8 mouse cellular contexts compared by ENCODE assay signal in the genomic region with DNA sequence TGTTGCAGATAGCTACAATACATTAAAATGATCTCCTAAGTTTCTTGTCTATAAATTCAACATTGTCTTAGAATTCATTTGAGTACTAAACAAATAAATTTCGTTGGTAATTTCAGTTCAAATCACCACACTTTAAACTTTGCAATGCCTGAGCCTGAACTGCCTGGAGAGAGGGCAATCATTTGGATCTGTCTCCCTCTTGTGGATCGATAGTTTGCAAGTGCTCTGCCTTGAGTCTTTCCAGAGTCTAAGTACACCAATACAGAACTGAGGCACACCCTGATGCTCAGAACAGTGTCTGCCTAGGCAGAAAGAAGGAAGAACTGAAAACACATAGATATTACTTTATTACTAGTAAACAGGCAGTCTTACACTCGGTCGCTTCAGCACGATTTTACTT.
A peak's percentile ranks its signal among the peaks of the same experiment; 100 is the strongest.
DNase-seq lines count a peak whose midpoint lies in the region; ATAC-seq and TF ChIP-seq lines count a peak whose summit lies in the region.

No protein-coding gene starts in this region.

- no peaks in the 10 kb centered on the region for H3K27me3 ChIP-seq in kidney, adult 2 months (replicated peaks; ENCODE audit: control insufficient read depth, insufficient read depth, low read length)
- H3K27me3 ChIP-seq in C2C12 (ENCODE audit: control insufficient read depth, insufficient read depth, insufficient read length) = no peaks in the 10 kb centered on the region
- H3K27me3 ChIP-seq in hindbrain, embryonic 14.5 days (ENCODE audit: control insufficient read depth, insufficient read depth, low read length) = no peaks in the 10 kb centered on the region

- H3K79me2 ChIP-seq in C2C12 (ENCODE audit: control insufficient read depth, insufficient read depth) (no peaks in the 10 kb centered on the region), macrophage (ENCODE audit: inconsistent target) (no peaks in the 10 kb centered on the region)

- H3K4me1 ChIP-seq in kidney, adult 2 months (ENCODE audit: control insufficient read depth, insufficient read depth, low read length) = no peaks in the 10 kb centered on the region
- H3K4me1 ChIP-seq in hindbrain, embryonic 14.5 days (replicated peaks; ENCODE audit: control insufficient read depth, insufficient read depth, low read length) = no peaks in the 10 kb centered on the region

- no peak overlapping the region for H3K4me3 ChIP-seq in kidney, adult 2 months (ENCODE audit: insufficient read depth, low read depth, low read length)
- H3K4me3 ChIP-seq in C2C12 (ENCODE audit: insufficient read depth, poor library complexity, severe bottlenecking) = no peak overlapping the region
- H3K4me3 ChIP-seq in hindbrain, embryonic 14.5 days (replicated peaks; ENCODE audit: low read length) = no peak overlapping the region
- no peak overlapping the region for H3K4me3 ChIP-seq in macrophage (ENCODE audit: inconsistent target)

- H3K27ac ChIP-seq in kidney, adult 2 months (ENCODE audit: insufficient read depth, low read depth, low read length) = no peak overlapping the region
- no peak overlapping the region for H3K27ac ChIP-seq in hindbrain, embryonic 14.5 days
- peak overlapping the region; percentile 73 for H3K27ac ChIP-seq in macrophage

- peak; percentile 5 for DNase-seq in kidney, adult 2 months
- no peak for DNase-seq in kidney, adult 11 months
- peak; percentile 86 for DNase-seq in adipocyte (ENCODE audit: low spot score)
- peak; percentile 68 for DNase-seq in hindbrain, embryonic 14.5 days (ENCODE audit: low spot score)
- DNase-seq in spleen, adult 12 weeks (ENCODE audit: low spot score) = no peak
- DNase-seq in spleen, postnatal 14 days (ENCODE audit: low spot score in 2 of 2) = no peak

- H3K9ac ChIP-seq in hindbrain, embryonic 14.5 days = no peak overlapping the region

- no peak for TF ChIP-seq POLR2A in kidney, adult 2 months (IDR thresholded peaks at IDR 0.05; ENCODE audit: low read depth, low read length)

- H3K4me2 ChIP-seq in hindbrain, embryonic 14.5 days (replicated peaks) = no peak overlapping the region

- no peaks in the 10 kb centered on the region for H3K36me3 ChIP-seq in kidney, adult 2 months (ENCODE audit: control insufficient read depth, insufficient read depth, low read length)
- H3K36me3 ChIP-seq in C2C12 (ENCODE audit: control insufficient read depth, insufficient read depth) (no peaks in the 10 kb centered on the region), macrophage (ENCODE audit: inconsistent target) (no peaks in the 10 kb centered on the region)
- no peaks in the 10 kb centered on the region for H3K36me3 ChIP-seq in hindbrain, embryonic 14.5 days (replicated peaks; ENCODE audit: control insufficient read depth, insufficient read depth)

- 40% methylated on average over 5 of the region's 5 CpGs for WGBS in kidney, adult 2 months
- WGBS in hindbrain, embryonic 14.5 days = 66% methylated on average over 5 of the region's 5 CpGs
- WGBS in macrophage (ENCODE audit: missing documents) = 38% methylated on average over 5 of the region's 5 CpGs

- peak; percentile 45 for TF ChIP-seq CTCF in kidney, adult 2 months (conservative IDR thresholded peaks at IDR 0.05; ENCODE audit: insufficient read depth, insufficient read length, low read depth, low read length)
- TF ChIP-seq CTCF in C2C12 (IDR thresholded peaks at IDR 0.05; ENCODE audit: control insufficient read depth, insufficient read depth, insufficient read length) = peak; percentile 26

- ATAC-seq in hindbrain, embryonic 14.5 days (ENCODE audit: low FRiP score) = peak; percentile 79; the same call in 1 of the 2 replicates

- H3K79me3 ChIP-seq in C2C12 (ENCODE audit: low read depth) = no peaks in the 10 kb centered on the region

- H3ac ChIP-seq in C2C12 (ENCODE audit: control insufficient read depth, insufficient read length, low read depth) = no peak overlapping the region

- no peaks in the 10 kb centered on the region for H3K9me3 ChIP-seq in hindbrain, embryonic 14.5 days (ENCODE audit: control insufficient read depth, low read length)

TF ChIP-seq in C2C12, 6 proteins besides CTCF, POLR2A, EP300 and RAD21:
- TF ChIP-seq MAX (IDR thresholded peaks at IDR 0.05) (no peak), USF1 (IDR thresholded peaks at IDR 0.05; ENCODE audit: low read depth) (no peak), MYOG (IDR thresholded peaks at IDR 0.05; ENCODE audit: control insufficient read depth, extremely low read depth, insufficient read length) (no peak), MYOD1 (IDR thresholded peaks at IDR 0.05; ENCODE audit: control insufficient read depth, insufficient read length, low read depth) (no peak), CEBPB (IDR thresholded peaks at IDR 0.05; ENCODE audit: low read depth) (no peak), FOSL1 (IDR thresholded peaks at IDR 0.05; ENCODE audit: insufficient read depth, low read length, poor library complexity, severe bottlenecking) (no peak)
TF ChIP-seq in C2C12: peak in this region for 0.

Comparison
In these comparisons a context has a peak if more than half of its experiments do, and no peak if none do; other contexts are left out.
1. DNase-seq: peak in kidney, adult 2 months (single experiment), adipocyte (single experiment) and hindbrain, embryonic 14.5 days (single experiment); none in kidney, adult 11 months (single experiment), spleen, adult 12 weeks (single experiment) and spleen, postnatal 14 days (0 of 2).